Mouse (Mus musculus) hindbrain, embryonic 12.5 days (tissue): ENCODE measurements around the gene Tmem231. TPM values are rescaled to one million over a fixed set of nuclear protein-coding genes. Genes with fewer than 3 reads are reported as not detected.
"Not testable (repeated sequence)": the region's sequence is repeated elsewhere in the genome, so short reads cannot be mapped to it uniquely, and the experiment has no call there.

Source experiments
- ATAC-seq: fragments of 200-750 bp; cut with Nextera tagmentation; 2 replicates; pipeline ENCODE4 v1.8.0; 2017; ENCODE audit warnings: moderate TSS enrichment; ENCODE audit not compliant: low FRiP score
- H3K27ac ChIP-seq: fragments of 300-500 bp; sonication (generic); 2 replicates; pipeline ENCODE4 v1.5.1; 2016; ENCODE audit warnings: mild to moderate bottlenecking
- H3K27me3 ChIP-seq: fragments of 300-500 bp; sonication (generic); 2 replicates; pipeline ENCODE4 v1.6.1; 2016; ENCODE audit warnings: mild to moderate bottlenecking
- H3K36me3 ChIP-seq: fragments of 300-500 bp; sonication (generic); 2 replicates; pipeline ENCODE4 v1.6.1; 2016; ENCODE audit warnings: mild to moderate bottlenecking
- H3K4me1 ChIP-seq: fragments of 300-500 bp; sonication (generic); 2 replicates; pipeline ENCODE4 v1.6.1; 2016
- H3K4me2 ChIP-seq: fragments of 300-500 bp; sonication (generic); replicated peaks from 2 replicates; pipeline ENCODE4 v1.6.1; 2016; ENCODE audit warnings: mild to moderate bottlenecking
- H3K4me3 ChIP-seq: fragments of 300-500 bp; sonication (generic); 2 replicates; pipeline ENCODE4 v1.5.1; 2016; ENCODE audit warnings: mild to moderate bottlenecking
- H3K9ac ChIP-seq: fragments of 300-500 bp; sonication (generic); 2 replicates; pipeline ENCODE4 v1.6.1; 2016; ENCODE audit warnings: mild to moderate bottlenecking, moderate library complexity
- H3K9me3 ChIP-seq: fragments of 300-500 bp; sonication (generic); replicated peaks from 2 replicates; pipeline ENCODE4 v1.6.1; 2016; ENCODE audit warnings: mild to moderate bottlenecking
- WGBS: fragments of 180-500 bp; shearing (Covaris S2); methylation state at CpG from one replicate; pipeline ENCODE4 v1.1.7; 2016; 5-methylcytosine and 5-hydroxymethylcytosine counted together
- polyA plus RNA-seq: library from polyadenylated mRNA; unstranded; fragments of >200 nt; fragmentation: Nextera tagmentation; extraction: Ambion mirVana; gene quantifications from 2 replicates; pipeline ENCODE4 v1.2.1, GENCODE M21; 2016

The Tmem231 gene
- polyA plus RNA-seq, 1 experiment from 2014 or later = 20.4 TPM

DNA sequence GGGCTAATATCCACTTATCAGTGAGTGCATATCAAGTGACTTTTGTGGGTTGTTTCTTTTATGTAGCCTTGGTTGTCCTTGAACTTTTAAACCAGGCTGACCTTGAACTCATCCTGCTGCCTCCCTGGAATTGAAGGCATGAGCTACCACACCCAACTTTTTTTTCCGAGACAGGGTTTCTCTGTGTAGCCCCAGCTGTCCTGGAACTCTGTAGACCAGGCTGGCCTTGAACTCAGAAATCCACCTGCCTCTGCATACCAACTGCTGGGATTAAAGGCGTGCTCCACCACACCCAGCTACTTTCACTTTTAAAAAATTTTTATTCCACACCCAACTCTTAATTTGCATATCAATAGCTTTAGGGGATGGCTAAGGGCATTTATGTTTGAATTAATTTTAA is 9.9 kb upstream of the Tmem231 start:
- no peaks in the 10 kb centered on the region for H3K27me3 ChIP-seq
- H3K27ac ChIP-seq = no peak overlapping the region
- no peak overlapping the region for H3K9ac ChIP-seq
- H3K4me3 ChIP-seq = no peak overlapping the region
- peaks cover 18% of the 10 kb centered on the region for H3K4me1 ChIP-seq
- 84% methylated on average over 2 of the region's 2 CpGs for WGBS
- H3K36me3 ChIP-seq = peaks cover 55% of the 10 kb centered on the region
- H3K4me2 ChIP-seq = no peak overlapping the region
- no peak for ATAC-seq
- H3K9me3 ChIP-seq = no peaks in the 10 kb centered on the region

DNA sequence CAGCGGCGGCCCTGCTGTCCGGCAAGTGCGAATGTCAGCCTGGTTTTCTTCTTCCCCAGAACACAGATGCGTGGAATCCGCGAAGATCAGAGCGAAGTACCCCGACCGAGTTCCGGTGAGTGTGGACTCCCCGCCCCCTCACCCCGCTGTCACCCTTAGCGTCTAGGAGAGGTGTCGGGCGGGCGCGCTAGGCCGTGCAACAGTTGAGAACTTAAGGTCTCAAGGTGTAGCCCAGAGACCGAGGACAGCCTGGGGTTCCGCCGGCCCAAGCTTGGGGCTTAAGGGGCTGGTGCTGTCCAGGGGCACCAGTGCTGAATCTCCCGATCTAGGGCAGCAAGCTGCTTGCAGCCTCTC is 7.4 kb upstream of the Tmem231 start:
- peak overlapping the region; percentile 90 for H3K9ac ChIP-seq
- peaks cover 34% of the 10 kb centered on the region for H3K36me3 ChIP-seq
- no peaks in the 10 kb centered on the region for H3K9me3 ChIP-seq
- peak overlapping the region; percentile 99 for H3K4me2 ChIP-seq
- under 1% methylated on average over 23 of the region's 23 CpGs for whole genome bisulfite sequencing
- peak; percentile 6; the same call in 1 of the 2 replicates for ATAC-seq
- H3K4me3 ChIP-seq = peak overlapping the region; percentile 85
- H3K27ac ChIP-seq = peak overlapping the region; percentile 68
- peaks cover 18% of the 10 kb centered on the region for H3K4me1 ChIP-seq
- no peaks in the 10 kb centered on the region for H3K27me3 ChIP-seq

DNA sequence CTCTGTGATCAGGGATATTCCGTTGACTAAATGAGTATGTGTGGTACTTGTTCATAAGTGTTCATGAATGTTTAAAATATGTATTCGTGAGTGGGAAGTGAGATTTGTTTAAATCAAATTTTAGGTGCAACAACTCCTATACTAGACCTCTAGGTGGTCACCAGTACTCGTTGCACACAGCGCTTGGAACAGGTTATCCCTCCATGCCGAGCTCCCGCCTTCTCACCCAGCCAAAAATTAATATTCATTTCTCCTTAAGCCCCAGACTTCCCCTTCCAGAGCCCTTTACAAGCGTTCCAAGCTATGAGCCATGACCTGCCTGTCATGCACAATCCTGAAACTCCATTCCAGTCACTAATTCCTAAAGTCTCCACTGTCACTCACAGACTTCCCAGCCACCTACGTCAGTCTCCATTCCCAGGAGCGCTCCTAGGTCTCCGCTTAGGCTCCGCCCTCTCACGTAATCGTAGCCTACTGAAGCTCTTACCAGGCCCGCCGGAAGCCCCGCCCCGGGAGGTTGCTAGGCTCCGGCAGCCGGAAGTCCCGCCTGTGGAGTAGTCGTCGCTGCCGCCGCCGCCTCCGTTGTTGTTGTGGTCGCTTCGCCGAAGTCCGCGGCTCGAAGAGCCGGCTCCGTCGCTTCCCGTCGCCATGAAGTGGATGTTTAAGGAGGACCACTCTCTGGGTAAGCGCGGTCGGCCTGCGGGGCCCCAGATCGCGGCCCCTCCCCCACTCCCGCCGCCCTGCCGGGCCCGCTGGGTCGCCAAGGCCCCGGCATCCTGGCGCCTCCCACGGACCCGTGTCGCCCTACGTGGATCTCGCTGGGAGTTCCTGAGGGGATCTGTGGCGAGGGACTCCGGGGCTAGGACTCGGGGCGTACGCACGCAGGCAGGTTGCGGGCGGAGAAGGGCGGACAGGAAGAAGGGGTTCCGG is 6.8 kb upstream of the Tmem231 start, which contains the start of gene Gabarapl2:
TSS of gene Gabarapl2 (plus strand) at position 533 of the 930 bp plus-strand sequence.
- Histone ChIP-seq H3K27ac (peak within 1 kb of the TSS; percentile 68), H3K9ac (peak within 1 kb of the TSS; percentile 90), H3K4me2 (peak within 1 kb of the TSS; percentile 99), H3K36me3 (peaks cover 27% of the 10 kb centered on the region), H3K27me3 (no peaks in the 10 kb centered on the region), H3K4me3 (peak within 1 kb of the TSS; percentile 85), H3K4me1 (peaks cover 18% of the 10 kb centered on the region), H3K9me3 (no peaks in the 10 kb centered on the region)
- ATAC-seq = peak; percentile 98
- whole genome bisulfite sequencing = under 1% methylated on average over 65 of the region's 65 CpGs

- Histone ChIP-seq H3K9ac (peak overlapping the region; percentile 41; the same call in 1 of the 2 replicates), H3K27ac (0 out of 2 replicates have a peak overlapping the region, but pooled peaks have one; percentile 13), H3K4me3 (peak overlapping the region; percentile 85), H3K36me3 (peaks cover 21% of the 10 kb centered on the region), H3K4me1 (peaks cover 18% of the 10 kb centered on the region), H3K4me2 (peak overlapping the region; percentile 99), H3K27me3 (no peaks in the 10 kb centered on the region), H3K9me3 (no peaks in the 10 kb centered on the region)
- 14% methylated on average over 10 of the region's 10 CpGs for WGBS
- ATAC-seq = peak; percentile 76
Measured at GRCm38 (mm10) chr8:111939516-111940142, 5.9 kb upstream of the Tmem231 start.

GRCm38 (mm10) chr8:111938076-111938985 is 4.7 kb upstream of the Tmem231 start:
- H3K9ac ChIP-seq, H3K4me2 ChIP-seq, H3K9me3 ChIP-seq, H3K4me3 ChIP-seq, ATAC-seq, H3K27me3 ChIP-seq, H3K36me3 ChIP-seq, H3K27ac ChIP-seq: not testable (repeated sequence)
- 86% methylated on average over 9 of the region's 9 CpGs for WGBS
- H3K4me1 ChIP-seq = peaks cover 21% of the 10 kb centered on the region

GRCm38 (mm10) chr8:111937184-111937583 is 3.5 kb upstream of the Tmem231 start:
- Histone ChIP-seq H3K4me2 (no peak overlapping the region), H3K36me3 (0 out of 2 replicates have a peak, but pooled peaks cover 2% of the 10 kb centered on the region), H3K4me1 (peaks cover 28% of the 10 kb centered on the region), H3K27me3 (no peaks in the 10 kb centered on the region), H3K9ac (no peak overlapping the region), H3K4me3 (no peak overlapping the region), H3K27ac (no peak overlapping the region), H3K9me3 (no peaks in the 10 kb centered on the region)
- WGBS = 72% methylated on average over 3 of the region's 3 CpGs
- ATAC-seq = no peak

DNA sequence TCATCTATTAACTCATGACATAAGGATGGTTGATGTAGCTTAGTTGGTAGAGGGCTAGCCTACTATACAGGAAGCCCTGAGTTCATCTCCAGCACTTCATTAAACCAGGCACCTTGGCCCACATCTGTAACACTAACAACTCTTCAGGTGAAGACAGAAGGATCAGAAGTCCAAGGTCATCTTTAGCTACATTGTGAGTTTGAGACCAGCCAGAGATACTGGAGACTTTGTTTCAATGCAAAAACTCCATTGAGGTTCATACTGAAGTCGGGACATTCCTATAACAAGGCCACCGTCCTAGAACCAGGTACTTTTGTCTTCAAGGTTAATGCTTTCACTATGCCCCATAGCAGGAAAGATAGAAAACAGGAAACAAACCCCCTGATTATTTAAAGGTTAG is 520 bp upstream of the Tmem231 start:
- peak; percentile 18; the same call in 1 of the 2 replicates for ATAC-seq
- peak overlapping the region; percentile 30; the same call in 1 of the 2 replicates for H3K27ac ChIP-seq
- H3K9ac ChIP-seq = no peak overlapping the region
- H3K36me3 ChIP-seq = 0 out of 2 replicates have a peak, but pooled peaks cover 4% of the 10 kb centered on the region
- peaks cover 12% of the 10 kb centered on the region for H3K4me1 ChIP-seq
- H3K4me3 ChIP-seq = no peak overlapping the region
- no peaks in the 10 kb centered on the region for H3K27me3 ChIP-seq
- 89% methylated on average over 2 of the region's 2 CpGs for WGBS
- peak overlapping the region; percentile 90 for H3K4me2 ChIP-seq
- no peaks in the 10 kb centered on the region for H3K9me3 ChIP-seq

DNA sequence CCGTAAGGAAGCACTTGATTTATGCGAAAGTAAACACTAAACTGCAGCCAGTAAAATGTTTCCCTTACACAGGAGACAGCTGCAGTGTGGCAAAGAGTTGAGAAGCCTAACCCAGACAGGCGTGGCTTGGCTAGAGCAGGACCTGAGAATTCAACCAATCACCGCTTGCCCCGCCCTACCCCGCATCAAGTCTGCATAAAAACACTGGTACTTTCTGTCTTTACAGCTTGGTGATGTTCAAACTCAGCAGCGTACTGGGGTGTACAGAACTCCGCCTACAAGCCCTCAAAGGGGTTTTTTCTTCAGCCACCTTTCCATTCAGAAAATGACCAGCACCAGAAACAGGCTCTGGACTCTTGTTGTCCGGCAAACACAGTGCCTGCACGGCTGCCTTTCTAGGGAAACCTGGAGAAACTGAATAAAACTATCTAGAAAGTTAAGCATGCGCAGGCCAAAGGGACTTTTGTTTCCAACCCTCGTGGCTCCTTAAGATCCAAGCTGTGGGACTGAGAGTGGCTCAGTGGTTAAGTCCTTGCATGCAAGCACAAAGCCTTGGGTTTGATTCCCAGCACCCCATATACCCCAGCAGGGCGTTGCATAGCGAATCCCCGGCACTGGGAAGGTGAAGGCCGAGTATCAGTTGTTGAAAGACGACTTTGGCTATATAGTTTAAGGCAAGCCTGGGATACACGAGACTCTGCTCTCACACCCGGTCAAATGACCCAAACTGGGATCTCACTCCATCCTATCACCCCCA is 923 bp downstream of the Tmem231 start:
- Histone ChIP-seq H3K4me2 (peak overlapping the region; percentile 90), H3K4me1 (peaks cover 12% of the 10 kb centered on the region), H3K9ac (peak overlapping the region; percentile 80), H3K36me3 (0 out of 2 replicates have a peak, but pooled peaks cover 4% of the 10 kb centered on the region), H3K27me3 (no peaks in the 10 kb centered on the region), H3K27ac (peak overlapping the region; percentile 92), H3K4me3 (peak overlapping the region; percentile 77), H3K9me3 (no peaks in the 10 kb centered on the region)
- WGBS = 34% methylated on average over 19 of the region's 19 CpGs
- ATAC-seq = no peak

DNA sequence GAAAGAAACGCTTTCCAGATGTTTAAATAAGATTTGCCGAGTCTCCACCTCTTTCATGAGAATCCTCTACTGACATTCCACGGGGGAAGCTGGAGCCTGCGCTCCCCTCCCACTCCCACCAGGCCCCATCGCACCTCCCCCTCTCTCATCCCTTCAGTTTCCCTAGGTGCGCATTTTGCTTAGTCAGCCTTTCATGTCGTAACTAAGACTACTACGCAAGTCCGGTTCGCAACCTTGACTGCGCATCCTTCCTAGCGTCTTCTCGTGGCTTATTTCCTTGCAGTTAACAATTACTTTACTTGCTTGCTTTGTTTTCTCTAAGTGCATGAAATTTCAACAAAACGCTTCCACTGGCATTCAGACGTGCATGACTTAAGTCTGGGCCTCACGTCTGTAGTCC is 2.0 kb downstream of the Tmem231 start:
- Histone ChIP-seq H3K4me3 (no peak overlapping the region), H3K4me2 (no peak overlapping the region), H3K27me3 (no peaks in the 10 kb centered on the region), H3K9ac (no peak overlapping the region), H3K27ac (no peak overlapping the region), H3K36me3 (0 out of 2 replicates have a peak, but pooled peaks cover 4% of the 10 kb centered on the region), H3K9me3 (no peaks in the 10 kb centered on the region), H3K4me1 (peaks cover 12% of the 10 kb centered on the region)
- no peak for ATAC-seq
- WGBS = 75% methylated on average over 16 of the region's 16 CpGs

- Histone ChIP-seq H3K27ac (no peak overlapping the region), H3K36me3 (0 out of 2 replicates have a peak, but pooled peaks cover 4% of the 10 kb centered on the region), H3K9me3 (no peaks in the 10 kb centered on the region), H3K4me2 (no peak overlapping the region), H3K27me3 (no peaks in the 10 kb centered on the region), H3K4me3 (no peak overlapping the region), H3K4me1 (peaks cover 12% of the 10 kb centered on the region), H3K9ac (no peak overlapping the region)
- no peak for ATAC-seq
- 71% methylated on average over 8 of the region's 8 CpGs for WGBS
Measured at GRCm38 (mm10) chr8:111929648-111930344, 3.9 kb downstream of the Tmem231 start.
